Mouse (Mus musculus) ZHBTc4 (cell line): ENCODE results near the gene Extl1.

Source experiments
- DNase-seq: peaks from one replicate; pipeline ENCODE4 v3.0.0-alpha.2; 2011; ENCODE audit warnings: low read depth, low spot score

Extl1 gene

DNA sequence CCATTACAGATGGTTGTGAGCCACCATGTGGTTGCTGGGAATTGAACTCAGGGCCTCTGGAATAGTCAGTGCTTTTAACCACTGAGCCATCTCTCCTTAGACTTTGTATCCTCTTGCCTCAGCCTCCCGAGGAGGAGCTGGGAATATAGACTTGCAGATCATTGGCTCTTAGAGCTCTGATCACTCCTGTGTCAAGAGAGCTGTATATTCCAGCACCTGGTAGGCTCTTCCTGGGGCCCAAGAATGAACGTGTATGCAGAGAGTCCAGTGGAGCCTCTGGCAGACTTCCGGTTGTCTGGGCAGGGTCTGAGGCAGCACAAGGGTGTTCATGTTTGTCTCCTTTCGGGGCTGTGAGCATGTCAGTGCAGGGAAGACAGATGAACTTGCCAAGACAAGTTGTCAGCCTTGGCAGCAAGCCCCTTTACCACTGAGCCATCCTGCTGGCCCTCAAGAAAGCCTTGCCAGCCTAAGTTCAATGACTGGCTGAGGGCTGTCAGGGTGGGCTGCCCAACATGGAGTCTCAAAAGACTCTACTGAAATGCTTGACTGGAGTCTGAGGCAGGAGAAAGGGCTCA is 69.5 kb downstream of the Extl1 start:
- peak; percentile 42 for DNase-seq

DNA sequence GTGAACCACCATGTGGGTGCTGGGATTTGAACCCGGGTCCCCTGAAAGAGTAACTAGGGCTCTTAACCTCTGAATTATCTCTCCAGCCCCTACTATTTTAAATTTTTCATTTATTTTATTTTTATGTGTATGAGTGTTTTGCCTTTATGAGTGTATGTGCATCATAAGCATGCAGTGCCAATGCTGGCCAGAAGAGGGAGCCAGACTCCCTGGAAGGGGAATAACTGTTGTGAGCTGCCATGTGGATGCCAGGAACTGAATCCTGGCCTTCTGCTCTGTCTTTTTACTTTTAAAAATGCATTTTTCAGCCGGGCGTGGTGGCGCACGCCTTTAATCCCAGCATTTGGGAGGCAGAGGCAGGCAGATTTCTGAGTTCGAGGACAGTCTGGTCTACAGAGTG is 70.7 kb downstream of the Extl1 start:
- peak; percentile 90 for DNase-seq

DNA sequence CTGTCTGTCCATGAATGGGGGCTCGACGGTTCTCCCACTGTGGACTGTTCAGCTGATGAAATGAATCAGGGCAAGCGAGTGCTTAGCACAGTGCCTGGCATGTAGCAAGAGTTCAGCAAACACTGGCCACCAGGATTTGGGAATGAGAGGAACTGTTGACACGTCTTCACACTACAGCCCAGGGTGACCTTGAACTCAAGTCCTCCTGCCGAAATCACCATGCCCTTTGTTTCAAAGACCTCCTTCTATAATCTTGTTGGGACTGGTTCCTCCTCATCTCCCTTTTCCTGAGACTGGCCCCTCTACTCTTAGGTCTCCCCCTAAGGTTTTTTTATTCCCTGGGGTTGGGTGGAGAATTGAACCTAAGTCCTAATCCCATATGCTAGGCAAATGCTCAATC is 71.3 kb downstream of the Extl1 start:
- peak; percentile 73 for DNase-seq

DNA sequence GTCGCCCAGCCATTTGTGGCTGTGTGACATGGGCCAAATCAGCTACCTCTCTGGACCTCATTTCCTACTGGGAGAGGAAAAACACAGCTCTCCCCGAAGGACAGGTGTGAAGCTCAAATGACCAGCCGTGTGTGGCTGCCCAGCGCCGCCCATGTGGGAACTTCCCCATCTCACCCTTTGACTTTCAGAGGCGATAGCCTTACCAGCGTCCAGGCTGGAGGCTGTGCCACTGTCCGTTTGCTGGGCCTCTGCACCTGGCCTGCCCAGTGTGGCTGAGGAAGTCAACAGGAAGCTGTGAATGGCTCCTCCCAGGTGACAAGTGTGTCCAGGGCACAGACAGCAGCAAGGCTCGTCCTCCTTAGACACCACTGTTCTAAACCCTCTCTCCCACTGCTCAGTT is 71.9 kb downstream of the Extl1 start:
- DNase-seq = no peak

DNA sequence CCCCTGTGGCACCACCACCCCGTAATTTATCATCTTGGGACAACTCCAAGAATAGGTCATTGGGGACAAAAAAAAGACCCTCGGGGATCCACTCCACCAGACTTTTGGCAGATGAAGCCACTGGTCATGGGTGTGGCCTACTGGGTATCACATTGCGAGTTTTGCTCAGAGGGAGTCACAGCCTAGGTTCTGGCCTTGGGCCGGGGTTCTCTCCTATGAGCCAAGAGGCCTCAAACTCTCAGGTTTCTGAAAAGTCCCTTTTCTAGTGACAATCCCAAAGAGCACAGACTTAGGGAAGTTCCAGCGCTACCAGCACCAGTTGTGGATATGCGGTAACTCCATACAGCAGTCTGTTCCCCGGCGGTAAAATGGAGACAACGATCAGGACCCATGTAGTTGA is 73.0 kb downstream of the Extl1 start:
- no peak for DNase-seq

DNA sequence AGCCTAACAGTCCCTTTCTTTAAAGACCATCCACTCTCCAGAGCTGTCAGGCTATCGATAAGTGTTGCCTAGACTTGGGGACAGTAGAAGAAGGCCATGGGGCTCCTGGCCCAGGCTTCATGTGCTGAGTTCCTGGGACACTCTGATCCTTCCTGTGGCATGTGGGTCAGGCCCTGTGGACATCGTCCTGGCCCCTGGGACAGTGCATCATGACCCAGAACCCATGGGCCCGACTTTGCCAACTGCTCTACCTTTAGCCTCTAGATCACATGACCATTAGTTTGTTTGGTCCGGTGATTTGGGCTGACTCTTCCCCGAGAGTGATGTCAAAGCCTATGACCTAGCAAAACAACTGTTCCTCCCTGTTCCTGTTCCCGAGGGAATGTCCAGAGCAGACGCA is 73.5 kb downstream of the Extl1 start:
- no peak for DNase-seq

DNA sequence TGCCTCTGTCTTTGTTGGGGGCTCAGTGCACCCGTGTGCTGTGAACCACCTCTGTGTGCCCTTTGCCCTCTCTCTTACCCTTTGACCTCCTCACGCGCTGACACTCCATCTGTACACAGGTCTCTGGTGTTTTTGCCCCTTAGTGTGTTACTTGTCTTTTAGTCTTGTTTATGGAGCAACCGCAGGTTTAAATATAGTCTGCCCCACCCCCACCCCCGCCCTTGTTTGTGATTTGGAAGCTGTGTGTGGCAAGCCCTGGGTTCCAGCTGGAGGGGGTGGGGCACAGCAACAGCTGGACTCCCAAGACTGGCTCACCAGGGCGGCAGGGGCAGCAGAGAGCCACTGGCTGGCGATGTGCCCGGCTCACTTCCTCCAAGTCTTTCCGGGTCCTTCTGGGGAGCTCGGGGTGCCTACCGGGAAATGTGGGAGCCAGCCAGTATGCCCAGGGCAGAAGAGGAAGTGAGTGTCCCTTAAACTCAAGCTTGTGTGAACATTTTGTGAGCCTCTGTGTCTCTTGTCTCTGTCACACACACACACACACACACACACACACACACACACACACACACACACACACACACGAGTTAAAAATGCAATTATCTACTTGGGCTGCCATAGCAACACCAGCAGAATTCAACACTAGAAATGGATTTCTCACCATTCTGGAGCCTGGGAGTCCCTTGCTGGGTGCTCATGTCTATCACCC is 76.1 kb downstream of the Extl1 start:
- no peak for DNase-seq

DNA sequence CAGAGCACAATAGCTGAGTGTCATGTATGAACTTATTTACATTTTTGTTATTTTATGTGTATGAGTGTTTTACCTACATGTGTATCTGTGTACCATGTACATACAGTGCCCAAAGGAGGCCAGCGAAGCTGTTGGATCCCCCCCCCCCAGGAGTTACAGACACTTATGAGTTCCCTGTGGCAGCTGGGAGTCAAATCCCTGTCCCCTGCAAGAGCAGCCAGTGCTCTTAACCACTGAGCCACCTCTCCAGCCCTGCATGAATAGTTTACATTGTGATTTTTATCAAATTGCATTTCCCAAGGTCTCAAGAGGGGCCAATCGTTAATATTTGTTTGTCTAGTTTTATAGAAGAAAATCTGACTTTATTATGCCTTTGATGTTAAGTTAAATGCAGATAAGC is 76.7 kb downstream of the Extl1 start:
- no peak for DNase-seq
